Mouse (Mus musculus): ENCODE results near the gene Polr2h. TPM values are rescaled to one million over a fixed set of nuclear protein-coding genes. Genes with fewer than 3 reads are reported as not detected.
A peak's percentile ranks its signal among the peaks of the same experiment; 100 is the strongest.

Gene Polr2h
- polyA plus RNA-seq, 2 experiments = 77.0 to 121 TPM

DNA sequence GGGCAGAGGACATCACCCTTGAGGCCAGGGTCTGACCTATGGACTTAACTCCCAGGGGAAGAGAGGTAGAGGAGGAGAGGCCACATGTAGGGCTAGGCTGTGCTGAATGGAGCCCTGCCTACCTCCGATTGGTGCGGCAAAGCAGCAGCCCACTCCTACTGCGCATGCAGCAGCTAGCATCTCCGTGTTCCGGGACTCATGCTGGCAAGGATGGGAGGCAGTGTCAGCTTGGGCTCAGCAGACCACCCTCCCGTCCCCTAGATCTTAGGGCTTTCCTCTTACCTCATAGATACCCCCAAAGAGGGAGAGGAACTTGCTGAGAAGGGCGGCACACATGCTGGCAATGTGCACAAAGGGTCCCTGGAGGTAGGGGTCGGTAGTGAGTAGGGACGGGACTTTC lies 5.3 kb upstream of the Polr2h start:
- H3K4me3 ChIP-seq (replicated peaks; ENCODE audit: low read length) = no peak overlapping the region
- H3K27me3 ChIP-seq (ENCODE audit: control insufficient read depth, insufficient read depth, low read length) = no peaks in the 10 kb centered on the region
- H3K27ac ChIP-seq (replicated peaks; ENCODE audit: low read depth, low read length) = no peak overlapping the region
- H3K9me3 ChIP-seq (ENCODE audit: control insufficient read depth, low read length) = no peaks in the 10 kb centered on the region
- H3K4me1 ChIP-seq (ENCODE audit: control insufficient read depth, insufficient read depth, low read length) = peaks cover 20% of the 10 kb centered on the region
- TF ChIP-seq POLR2A (IDR thresholded peaks at IDR 0.05; ENCODE audit: borderline replicate concordance, extremely low read depth, insufficient read depth, insufficient read length) = no peak
- peaks cover 51% of the 10 kb centered on the region for H3K36me3 ChIP-seq (ENCODE audit: control insufficient read depth, insufficient read depth, low read length)
- ATAC-seq (ENCODE audit: low FRiP score, low read depth) = no peak
- no peak overlapping the region for H3K4me2 ChIP-seq (replicated peaks; ENCODE audit: low read depth, low read length, severe bottlenecking)
- no peak for DNase-seq (ENCODE audit: low spot score)
- 76% methylated on average over 9 of the region's 9 CpGs for WGBS
- no peak overlapping the region for H3K9ac ChIP-seq (ENCODE audit: low read depth, low read length, severe bottlenecking)

DNA sequence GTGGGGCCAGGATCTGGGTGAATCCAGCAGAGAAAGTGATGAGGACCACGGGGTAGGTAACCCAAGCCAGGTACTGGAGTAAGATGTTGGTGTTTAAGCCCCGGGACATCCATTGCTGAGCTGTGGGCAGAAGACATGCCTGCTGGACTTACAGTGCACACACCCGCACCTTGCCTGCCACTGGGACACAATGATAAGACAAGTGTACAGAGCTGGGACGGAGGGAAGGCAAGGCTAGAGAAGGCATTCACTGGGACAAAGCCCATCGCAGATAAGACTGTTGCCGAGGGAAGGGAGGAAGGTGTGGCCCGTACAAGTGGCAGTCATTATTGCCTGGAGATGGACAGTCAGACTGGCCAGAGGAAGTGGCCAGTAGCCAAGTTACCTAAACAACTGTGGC lies 4.6 kb upstream of the Polr2h start:
- Histone ChIP-seq H3K4me3 (replicated peaks; ENCODE audit: low read length) (no peak overlapping the region), H3K4me1 (ENCODE audit: control insufficient read depth, insufficient read depth, low read length) (peaks cover 20% of the 10 kb centered on the region), H3K36me3 (ENCODE audit: control insufficient read depth, insufficient read depth, low read length) (peaks cover 45% of the 10 kb centered on the region), H3K4me2 (replicated peaks; ENCODE audit: low read depth, low read length, severe bottlenecking) (no peak overlapping the region), H3K27ac (replicated peaks; ENCODE audit: low read depth, low read length) (no peak overlapping the region), H3K9ac (ENCODE audit: low read depth, low read length, severe bottlenecking) (no peak overlapping the region), H3K27me3 (ENCODE audit: control insufficient read depth, insufficient read depth, low read length) (no peaks in the 10 kb centered on the region), H3K9me3 (ENCODE audit: control insufficient read depth, low read length) (no peaks in the 10 kb centered on the region)
- TF ChIP-seq POLR2A (IDR thresholded peaks at IDR 0.05; ENCODE audit: borderline replicate concordance, extremely low read depth, insufficient read depth, insufficient read length) = no peak
- WGBS = 94% methylated on average over 7 of the region's 7 CpGs
- DNase-seq (ENCODE audit: low spot score) (no peak), ATAC-seq (ENCODE audit: low FRiP score, low read depth) (no peak)

DNA sequence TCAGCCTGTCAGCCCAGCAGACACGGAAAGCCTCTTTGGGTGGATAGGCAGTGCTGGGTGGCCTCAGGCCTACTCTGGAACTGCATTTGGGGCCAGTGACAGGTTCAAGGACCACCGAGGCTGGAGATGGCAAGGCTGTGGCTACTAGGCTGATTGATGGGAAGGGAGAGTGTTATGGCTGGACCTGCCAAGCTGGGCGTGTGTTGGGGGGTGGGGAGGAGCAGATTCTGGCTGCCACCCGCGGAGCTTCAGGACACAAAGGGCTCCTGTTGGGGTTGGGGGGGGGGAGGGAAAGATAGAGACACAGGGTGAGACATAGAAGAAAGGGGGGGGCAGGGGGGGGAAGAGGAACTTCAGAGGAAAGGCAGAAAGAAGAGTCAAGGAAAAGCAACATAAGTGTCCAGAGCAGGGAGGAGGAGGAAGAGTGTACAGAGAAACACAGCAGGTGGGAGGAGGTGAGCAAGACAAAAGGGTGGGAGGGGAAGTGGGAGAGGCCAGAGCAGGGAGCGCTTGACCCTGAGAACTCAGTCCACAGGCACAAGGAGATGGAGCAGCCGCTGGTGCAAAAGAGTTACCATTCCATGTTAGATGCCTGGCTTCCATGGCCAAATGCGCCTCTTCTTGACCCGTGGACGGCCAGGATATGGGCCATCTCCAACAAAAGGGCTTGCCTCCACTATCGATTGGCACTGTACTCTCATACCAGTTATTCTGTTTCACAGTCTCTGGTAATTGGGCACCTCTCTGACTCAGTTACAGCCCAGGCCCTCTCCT lies 3.0 kb upstream of the Polr2h start:
- 0 out of 2 replicates have a peak overlapping the region, but pooled peaks have one; percentile 12 for H3K9ac ChIP-seq (ENCODE audit: low read depth, low read length, severe bottlenecking)
- no peak overlapping the region for H3K27ac ChIP-seq (replicated peaks; ENCODE audit: low read depth, low read length)
- H3K4me3 ChIP-seq (replicated peaks; ENCODE audit: low read length) = peak overlapping the region; percentile 72
- DNase-seq (ENCODE audit: low spot score) = no peak
- ATAC-seq (ENCODE audit: low FRiP score, low read depth) = no peak
- H3K4me1 ChIP-seq (ENCODE audit: control insufficient read depth, insufficient read depth, low read length) = peaks cover 20% of the 10 kb centered on the region
- H3K36me3 ChIP-seq (ENCODE audit: control insufficient read depth, insufficient read depth, low read length) = peaks cover 31% of the 10 kb centered on the region
- 47% methylated on average over 11 of the region's 11 CpGs for WGBS
- H3K27me3 ChIP-seq (ENCODE audit: control insufficient read depth, insufficient read depth, low read length) = no peaks in the 10 kb centered on the region
- TF ChIP-seq POLR2A (IDR thresholded peaks at IDR 0.05; ENCODE audit: borderline replicate concordance, extremely low read depth, insufficient read depth, insufficient read length) = no peak
- peak overlapping the region; percentile 91 for H3K4me2 ChIP-seq (replicated peaks; ENCODE audit: low read depth, low read length, severe bottlenecking)
- H3K9me3 ChIP-seq (ENCODE audit: control insufficient read depth, low read length) = no peaks in the 10 kb centered on the region

DNA sequence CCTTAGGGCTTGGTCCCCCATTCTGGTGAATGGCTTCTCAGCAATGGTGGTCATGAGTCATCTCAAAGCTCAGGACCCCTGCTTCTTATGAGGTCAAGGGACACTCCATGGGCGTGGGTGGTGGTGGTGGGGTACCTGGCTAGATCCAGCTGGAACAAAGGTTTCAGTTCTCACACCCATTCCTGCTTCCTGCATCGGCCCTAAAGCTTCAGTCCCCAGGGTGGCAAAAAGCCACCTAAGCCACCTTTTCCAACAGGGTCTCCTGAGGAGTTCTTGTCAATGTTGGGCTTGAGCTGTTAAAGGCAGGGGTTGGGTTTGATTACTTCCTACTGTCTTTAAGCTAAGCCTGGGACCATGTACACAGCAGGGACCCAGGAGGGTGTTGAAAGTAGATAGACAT lies 2.3 kb upstream of the Polr2h start:
- DNase-seq (ENCODE audit: low spot score) (no peak), ATAC-seq (ENCODE audit: low FRiP score, low read depth) (no peak)
- Histone ChIP-seq H3K4me2 (replicated peaks; ENCODE audit: low read depth, low read length, severe bottlenecking) (peak overlapping the region; percentile 91), H3K27me3 (ENCODE audit: control insufficient read depth, insufficient read depth, low read length) (no peaks in the 10 kb centered on the region), H3K9me3 (ENCODE audit: control insufficient read depth, low read length) (no peaks in the 10 kb centered on the region), H3K4me3 (replicated peaks; ENCODE audit: low read length) (peak overlapping the region; percentile 72), H3K4me1 (ENCODE audit: control insufficient read depth, insufficient read depth, low read length) (peaks cover 20% of the 10 kb centered on the region), H3K9ac (ENCODE audit: low read depth, low read length, severe bottlenecking) (peak overlapping the region; percentile 72), H3K27ac (replicated peaks; ENCODE audit: low read depth, low read length) (no peak overlapping the region), H3K36me3 (ENCODE audit: control insufficient read depth, insufficient read depth, low read length) (peaks cover 31% of the 10 kb centered on the region)
- WGBS = 60% methylated on average over 2 of the region's 2 CpGs
- TF ChIP-seq POLR2A (IDR thresholded peaks at IDR 0.05; ENCODE audit: borderline replicate concordance, extremely low read depth, insufficient read depth, insufficient read length) = no peak

DNA sequence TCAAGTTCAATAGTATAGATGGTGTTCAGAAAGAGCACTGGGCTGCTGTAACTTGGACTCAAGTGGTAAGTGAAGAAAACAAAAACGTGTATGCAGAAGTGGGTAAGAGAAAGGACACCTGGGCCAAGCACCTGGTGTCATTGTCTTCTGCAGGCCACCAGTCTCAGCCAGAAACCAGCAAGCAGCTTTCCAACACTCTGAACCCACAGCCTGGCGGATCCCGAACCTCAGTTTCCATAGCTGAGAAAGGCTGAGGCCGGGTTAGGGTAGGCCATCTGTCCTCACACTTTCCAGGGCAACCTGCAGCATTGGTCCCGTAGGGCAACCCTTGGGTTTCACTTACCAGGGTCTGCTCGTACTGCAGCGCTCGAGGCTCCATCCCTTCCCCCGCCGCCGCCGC lies 1.9 kb upstream of the Polr2h start:
- Histone ChIP-seq H3K4me2 (replicated peaks; ENCODE audit: low read depth, low read length, severe bottlenecking) (peak overlapping the region; percentile 91), H3K4me3 (replicated peaks; ENCODE audit: low read length) (peak overlapping the region; percentile 72), H3K27me3 (ENCODE audit: control insufficient read depth, insufficient read depth, low read length) (no peaks in the 10 kb centered on the region), H3K4me1 (ENCODE audit: control insufficient read depth, insufficient read depth, low read length) (peaks cover 20% of the 10 kb centered on the region), H3K27ac (replicated peaks; ENCODE audit: low read depth, low read length) (peak overlapping the region; percentile 94), H3K36me3 (ENCODE audit: control insufficient read depth, insufficient read depth, low read length) (peaks cover 31% of the 10 kb centered on the region), H3K9ac (ENCODE audit: low read depth, low read length, severe bottlenecking) (peak overlapping the region; percentile 72), H3K9me3 (ENCODE audit: control insufficient read depth, low read length) (no peaks in the 10 kb centered on the region)
- ATAC-seq (ENCODE audit: low FRiP score, low read depth) = no peak
- WGBS = 3% methylated on average over 8 of the region's 12 CpGs
- no peak for DNase-seq (ENCODE audit: low spot score)
- TF ChIP-seq POLR2A (IDR thresholded peaks at IDR 0.05; ENCODE audit: borderline replicate concordance, extremely low read depth, insufficient read depth, insufficient read length) = no peak

Data from limb, embryonic 14.5 days (tissue).